Mouse (Mus musculus) neutrophil, adult 5-6 weeks (primary cell): ENCODE results near the gene Gm17387. TPM values are rescaled to one million over a fixed set of nuclear protein-coding genes. Genes with fewer than 3 reads are reported as not detected.

Experiments used
- ATAC-seq: fragments of 151-379, 151-347 bp; 2 replicates; pipeline ENCODE4 v1.8.0; 2017; ENCODE audit warnings: mild to moderate bottlenecking, moderate TSS enrichment; ENCODE audit not compliant: insufficient number of reproducible peaks, poor library complexity, low FRiP score, severe bottlenecking; ENCODE audit errors: extremely low read depth
- total RNA-seq: library from RNA; stranded (forward); fragments of 200-1000 nt; gene quantifications from 2 replicates; pipeline ENCODE4 v1.2.3, GENCODE M21; 2017

Gm17387 gene
- total RNA-seq = not detected in 2 replicates

- ATAC-seq = no peak
Observed at GRCm38 (mm10) chr7:141028831-141029230, at the start of gene Gm17387. Gene Gm17387, plus strand, starts transcription at chr7:141029131.

GRCm38 (mm10) chr7:140981704-140982103 is 47.2 kb upstream of the Gm17387 start:
- ATAC-seq = peak; percentile 88

- no peak for ATAC-seq
Observed at GRCm38 (mm10) chr7:140982971-140983370, 46.0 kb upstream of the Gm17387 start.

- ATAC-seq = no peak
Observed at GRCm38 (mm10) chr7:140987182-140988138, 41.5 kb upstream of the Gm17387 start.

GRCm38 (mm10) chr7:140989022-140989421 is 39.9 kb upstream of the Gm17387 start:
- ATAC-seq = no peak

- ATAC-seq = no peak
Observed at GRCm38 (mm10) chr7:140990185-140990584, 38.7 kb upstream of the Gm17387 start.

GRCm38 (mm10) chr7:140990622-140991021 is 38.3 kb upstream of the Gm17387 start:
- no peak for ATAC-seq

- peak; percentile 24; the same call in 1 of the 2 replicates for ATAC-seq
Observed at GRCm38 (mm10) chr7:140991117-140991689, 37.7 kb upstream of the Gm17387 start.

GRCm38 (mm10) chr7:140997817-140998216 is 31.1 kb upstream of the Gm17387 start:
- peak; percentile 60 for ATAC-seq

GRCm38 (mm10) chr7:140998853-140999700 is 29.9 kb upstream of the Gm17387 start:
- peak; percentile 88 for ATAC-seq

GRCm38 (mm10) chr7:141000881-141001708 is 27.8 kb upstream of the Gm17387 start:
- no peak for ATAC-seq

- ATAC-seq = no peak
Observed at GRCm38 (mm10) chr7:141003248-141004010, 25.5 kb upstream of the Gm17387 start.

GRCm38 (mm10) chr7:141006446-141006845 is 22.5 kb upstream of the Gm17387 start:
- ATAC-seq = peak; percentile 43; the same call in 1 of the 2 replicates

GRCm38 (mm10) chr7:141006914-141007313 is 22.0 kb upstream of the Gm17387 start:
- ATAC-seq = no peak

- peak; percentile 57 for ATAC-seq
Observed at GRCm38 (mm10) chr7:141008312-141008761, 20.6 kb upstream of the Gm17387 start.

GRCm38 (mm10) chr7:141008938-141009660 is 19.8 kb upstream of the Gm17387 start:
- peak; percentile 75 for ATAC-seq

GRCm38 (mm10) chr7:141009665-141010064 is 19.3 kb upstream of the Gm17387 start:
- ATAC-seq = no peak
